Mouse (Mus musculus) monocyte, adult 2 months (primary cell): ENCODE measurements around the gene Ecel1.

ENCODE experiments used
- DNase-seq, 2 experiments: peaks; one replicate each; pipeline ENCODE4 v3.0.0; 2022; ENCODE audit warnings: low spot score in 2 of 2, low read depth in 1 of 2

The Ecel1 gene

GRCm38 (mm10) chr1:87171312-87171711 lies 15.0 kb upstream of the Ecel1 start:
- no peak for DNase-seq

- DNase-seq = no peak
These were observed 14.1 kb upstream of the Ecel1 start for GRCm38 (mm10) chr1:87170458-87170857.

- no peak for DNase-seq
These were observed 8.5 kb upstream of the Ecel1 start for GRCm38 (mm10) chr1:87164796-87165184.

GRCm38 (mm10) chr1:87164164-87164795 lies 8.0 kb upstream of the Ecel1 start:
- DNase-seq = no peak

- no peak for DNase-seq
These were observed 3.1 kb upstream of the Ecel1 start for GRCm38 (mm10) chr1:87159396-87159795.

GRCm38 (mm10) chr1:87155531-87156198 lies 656 bp downstream of the Ecel1 start:
- DNase-seq = no peak

- no peak for DNase-seq
These were observed 1.7 kb downstream of the Ecel1 start for GRCm38 (mm10) chr1:87154501-87155120.

- DNase-seq = no peak
These were observed 2.4 kb downstream of the Ecel1 start for GRCm38 (mm10) chr1:87153776-87154500.

- DNase-seq = no peak
These were observed 5.0 kb downstream of the Ecel1 start for GRCm38 (mm10) chr1:87151286-87151685.

- DNase-seq = no peak
These were observed 6.9 kb downstream of the Ecel1 start for GRCm38 (mm10) chr1:87149422-87149821.

GRCm38 (mm10) chr1:87143141-87143540 lies 13.2 kb downstream of the Ecel1 start:
- no peak for DNase-seq

GRCm38 (mm10) chr1:87142456-87142855 lies 13.9 kb downstream of the Ecel1 start:
- no peak for DNase-seq

- no peak for DNase-seq
These were observed 14.8 kb downstream of the Ecel1 start for GRCm38 (mm10) chr1:87141550-87141949.

- DNase-seq = no peak
These were observed 24.5 kb downstream of the Ecel1 start for GRCm38 (mm10) chr1:87131803-87132202.

GRCm38 (mm10) chr1:87127206-87128030 lies 28.9 kb downstream of the Ecel1 start:
- DNase-seq = no peak

GRCm38 (mm10) chr1:87124673-87125072 lies 31.6 kb downstream of the Ecel1 start, which contains the start of gene Akp3:
Gene Akp3 (plus strand): TSS chr1:87124973.
- no peak for DNase-seq

- no peak for DNase-seq
These were observed 41.5 kb downstream of the Ecel1 start for GRCm38 (mm10) chr1:87114784-87115183.

- no peak for DNase-seq
These were observed 44.5 kb downstream of the Ecel1 start for GRCm38 (mm10) chr1:87111719-87112354.

- no peak for DNase-seq
These were observed 47.8 kb downstream of the Ecel1 start for GRCm38 (mm10) chr1:87108564-87108963.

GRCm38 (mm10) chr1:87106536-87106935 lies 49.8 kb downstream of the Ecel1 start:
- no peak for DNase-seq
